Mouse (Mus musculus) myocyte (in vitro differentiated cells): ENCODE measurements at regions not wholly inside any gene's neighbourhood (a gene's known extent, or its start where the extent isn't known, plus 50 kb on each side); places are given as distances from the start of the nearest gene placed in this dataset.

ENCODE experiments used
- CEBPB ChIP-seq: IDR thresholded peaks from 2 replicates; pipeline ENCODE4 v1.6.1; 2011; ENCODE audit warnings: mild to moderate bottlenecking, moderate library complexity; ENCODE audit not compliant: poor library complexity, insufficient read depth, severe bottlenecking
- E2F4 ChIP-seq: IDR thresholded peaks from one replicate; pipeline ENCODE4 v1.6.1; 2011; ENCODE audit warnings: mild to moderate bottlenecking, control low read depth, moderate library complexity; ENCODE audit not compliant: insufficient read depth
- MAX ChIP-seq: IDR thresholded peaks from one replicate; pipeline ENCODE4 v1.6.1; 2011; ENCODE audit warnings: low read depth, mild to moderate bottlenecking, control low read depth
- MYOG ChIP-seq, 3 experiments: IDR thresholded peaks; one replicate each; pipeline ENCODE4 v1.6.1; 2011; ENCODE audit warnings: control low read depth in 2 of 3, low read depth in 2 of 3, mild to moderate bottlenecking in 2 of 3; ENCODE audit not compliant: insufficient read length in 2 of 3, control insufficient read depth in 1 of 3, insufficient read depth in 1 of 3
- POLR2A ChIP-seq: IDR thresholded peaks from one replicate; pipeline ENCODE4 v1.6.1; 2011; ENCODE audit warnings: low read depth, mild to moderate bottlenecking, control low read depth, moderate library complexity; ENCODE audit not compliant: insufficient read length
- POLR2AphosphoS2 ChIP-seq: IDR thresholded peaks from one replicate; pipeline ENCODE4 v1.6.1; 2011; ENCODE audit warnings: low read depth, control low read depth; ENCODE audit not compliant: insufficient read length
- REST ChIP-seq: IDR thresholded peaks from one replicate; pipeline ENCODE4 v1.6.1; 2011; ENCODE audit warnings: mild to moderate bottlenecking, control low read depth, moderate library complexity; ENCODE audit not compliant: insufficient read depth, insufficient read length
- SRF ChIP-seq: IDR thresholded peaks from one replicate; pipeline ENCODE4 v1.6.1; 2011; ENCODE audit warnings: low read depth; ENCODE audit not compliant: control insufficient read depth, insufficient read length
- TCF3 ChIP-seq: IDR thresholded peaks from one replicate; pipeline ENCODE4 v1.6.1; 2011; ENCODE audit warnings: low read depth, control low read depth; ENCODE audit not compliant: insufficient read length
- USF1 ChIP-seq: IDR thresholded peaks from one replicate; pipeline ENCODE4 v1.6.1; 2011; ENCODE audit warnings: low read depth, mild to moderate bottlenecking, control low read depth, moderate library complexity

- TF ChIP-seq POLR2A = no peak
- no peak for TF ChIP-seq MAX
- no peak for TF ChIP-seq MYOG (IDR thresholded peaks at IDR 0.05; ENCODE audit: control insufficient read depth in 1 of 3, insufficient read depth in 1 of 3, insufficient read length in 2 of 3, low read depth in 2 of 3)
- no peak for TF ChIP-seq USF1
- TF ChIP-seq REST = no peak
- TF ChIP-seq TCF3 = no peak
- TF ChIP-seq E2F4 = no peak
- no peak for TF ChIP-seq POLR2AphosphoS2
- TF ChIP-seq CEBPB = no peak
- no peak for TF ChIP-seq SRF
Observed at GRCm38 (mm10) chr15:22311016-22311415, 237.8 kb upstream of the Cdh18 start.
